Mouse (Mus musculus) MEL (cell line): Measurements from ENCODE around the gene Cabp4.

ENCODE experiments used
- CHD1 ChIP-seq: IDR thresholded peaks from 2 replicates; pipeline ENCODE4 v1.6.1; 2012; ENCODE audit warnings: low read depth, mild to moderate bottlenecking, inconsistent platforms, low read length, improper control_type of control experiment
- CTCF ChIP-seq, 3 experiments: IDR thresholded peaks in 2 of 3; conservative IDR thresholded peaks in 1 of 3; 2 replicates each; pipeline ENCODE4 v1.5.1; 2011 to 2012; ENCODE audit warnings: low read length in 3 of 3, low read depth in 2 of 3, mild to moderate bottlenecking in 2 of 3, improper control_type of control experiment in 1 of 3, inconsistent platforms in 1 of 3, mixed read lengths in 1 of 3, moderate library complexity in 1 of 3; ENCODE audit not compliant: control insufficient read depth in 1 of 3, insufficient read depth in 1 of 3, poor library complexity in 1 of 3, severe bottlenecking in 1 of 3
- E2F4 ChIP-seq: IDR thresholded peaks from 2 replicates; pipeline ENCODE4 v1.6.1; 2011; ENCODE audit warnings: low read depth, low read length, improper control_type of control experiment, borderline replicate concordance
- EP300 ChIP-seq, 2 experiments: IDR thresholded peaks; 2 replicates each; pipeline ENCODE4 v1.6.1; 2011; ENCODE audit warnings: improper control_type of control experiment in 2 of 2, low read length in 2 of 2, low read depth in 1 of 2, mild to moderate bottlenecking in 1 of 2
- HCFC1 ChIP-seq: IDR thresholded peaks from 2 replicates; pipeline ENCODE4 v1.6.1; 2012; ENCODE audit warnings: low read depth, mild to moderate bottlenecking, inconsistent platforms, low read length, improper control_type of control experiment, moderate library complexity
- MAFK ChIP-seq: IDR thresholded peaks from 2 replicates; pipeline ENCODE4 v1.6.1; 2011; ENCODE audit warnings: low read depth, mild to moderate bottlenecking, low read length, improper control_type of control experiment, borderline replicate concordance
- MXI1 ChIP-seq: IDR thresholded peaks from 2 replicates; pipeline ENCODE4 v1.6.1; 2011; ENCODE audit warnings: mild to moderate bottlenecking, low read depth, low read length, improper control_type of control experiment
- MYC ChIP-seq: IDR thresholded peaks from 2 replicates; pipeline ENCODE4 v1.6.1; 2011; ENCODE audit warnings: low read depth, mild to moderate bottlenecking, low read length, improper control_type of control experiment, moderate library complexity
- NRF1 ChIP-seq: IDR thresholded peaks from 2 replicates; pipeline ENCODE4 v1.6.1; 2014; ENCODE audit warnings: low read depth, mild to moderate bottlenecking, inconsistent platforms, low read length, improper control_type of control experiment, moderate library complexity; ENCODE audit not compliant: poor library complexity, insufficient read depth, severe bottlenecking
- POLR2A ChIP-seq, 2 experiments: IDR thresholded peaks; 2 replicates each; pipeline ENCODE4 v1.6.1; 2011 to 2012; ENCODE audit warnings: low read length in 2 of 2, mild to moderate bottlenecking in 2 of 2, control low read depth in 1 of 2, improper control_type of control experiment in 1 of 2, low read depth in 1 of 2, moderate library complexity in 1 of 2; ENCODE audit not compliant: control insufficient read depth in 1 of 2, insufficient read depth in 1 of 2, poor library complexity in 1 of 2
- POLR2AphosphoS2 ChIP-seq: IDR thresholded peaks from 2 replicates; pipeline ENCODE4 v1.6.1; 2011; ENCODE audit warnings: low read length, improper control_type of control experiment
- TAL1 ChIP-seq: IDR thresholded peaks from 2 replicates; pipeline ENCODE4 v1.6.1; 2012; ENCODE audit warnings: mild to moderate bottlenecking, inconsistent platforms, low read length, moderate library complexity, mixed read lengths
- TBP ChIP-seq: IDR thresholded peaks from 2 replicates; pipeline ENCODE4 v1.8.0; 2011; ENCODE audit warnings: low read depth, low read length, improper control_type of control experiment
- ZC3H11A ChIP-seq: IDR thresholded peaks from 2 replicates; pipeline ENCODE4 v1.6.1; 2012; ENCODE audit warnings: low read depth, mild to moderate bottlenecking, inconsistent platforms, low read length, improper control_type of control experiment

GRCm38 (mm10) chr19:4143759-4144268, at the start of gene Cabp4:
- TF ChIP-seq ZC3H11A (no peak), MAFK (no peak), HCFC1 (no peak), MYC (no peak), CTCF (IDR thresholded peaks at IDR 0.05 in 2 of 3, conservative IDR thresholded peaks at IDR 0.05 in 1 of 3; ENCODE audit: control insufficient read depth in 1 of 3, insufficient read depth in 1 of 3, low read depth in 2 of 3, low read length in 3 of 3, poor library complexity in 1 of 3, severe bottlenecking in 1 of 3) (no peak), EP300 (IDR thresholded peaks at IDR 0.05; ENCODE audit: low read depth in 1 of 2, low read length in 2 of 2) (no peak), POLR2A (IDR thresholded peaks at IDR 0.05; ENCODE audit: control insufficient read depth in 1 of 2, insufficient read depth in 1 of 2, low read depth in 1 of 2, low read length in 2 of 2, poor library complexity in 1 of 2) (no peak), TAL1 (no peak), POLR2AphosphoS2 (no peak), CHD1 (no peak), TBP (no peak), NRF1 (no peak), E2F4 (no peak), MXI1 (no peak)
